In genomic region chr15:80799074-80799633, GRCm38 (mm10) we compare ENCODE assay signal across 8 mouse cellular contexts.
DNase-seq lines count a peak whose midpoint lies in the region; ATAC-seq and TF ChIP-seq lines count a peak whose summit lies in the region.

No protein-coding gene starts in this region.

- H3K27me3 ChIP-seq in ES-Bruce4 (ENCODE audit: control insufficient read depth, insufficient read depth, low read length, poor library complexity, severe bottlenecking) = no peaks in the 10 kb centered on the region
- H3K27me3 ChIP-seq in embryonic facial prominence, embryonic 14.5 days (replicated peaks; ENCODE audit: control insufficient read depth, insufficient read depth, low read length) = no peaks in the 10 kb centered on the region

- peak overlapping the region; percentile 75 for H3K4me2 ChIP-seq in embryonic facial prominence, embryonic 14.5 days (ENCODE audit: low read depth, low read length)

- no peaks in the 10 kb centered on the region for H3K36me3 ChIP-seq in ES-Bruce4 (ENCODE audit: control insufficient read depth, insufficient read depth, low read length, poor library complexity, severe bottlenecking)
- no peaks in the 10 kb centered on the region for H3K36me3 ChIP-seq in embryonic facial prominence, embryonic 14.5 days (ENCODE audit: control insufficient read depth, insufficient read depth, low read length)
- no peaks in the 10 kb centered on the region for H3K36me3 ChIP-seq in macrophage (ENCODE audit: inconsistent target)

- DNase-seq in adrenal gland, postnatal 14 days = peak; percentile 52
- peak; percentile 84 for DNase-seq in embryonic facial prominence, embryonic 14.5 days (ENCODE audit: low spot score)
- peak; percentile 34 to 56 for DNase-seq in heart, postnatal 36 days
- DNase-seq in layer of hippocampus, postnatal 14 days (ENCODE audit: low spot score in 2 of 2) = peak; percentile 50 to 57
- peak; percentile 32 for DNase-seq in right cerebral cortex, postnatal 25 days
- no peak for DNase-seq in urinary bladder, adult 2 months (ENCODE audit: low spot score)

- H3K9ac ChIP-seq in ES-Bruce4 (ENCODE audit: low read depth, poor library complexity, severe bottlenecking) = peak overlapping the region; percentile 97
- peak overlapping the region; percentile 77 for H3K9ac ChIP-seq in embryonic facial prominence, embryonic 14.5 days (ENCODE audit: low read depth, low read length)

- intact Hi-C loops in heart, postnatal 36 days (cut with DNase I) = loop anchor here (2.0 to 5.0 kb wide), 3 partner anchors 53 to 92 kb away; no protein-coding TSS in a partner anchor

- peaks cover 56% of the 10 kb centered on the region for H3K79me2 ChIP-seq in macrophage (ENCODE audit: inconsistent target)

- H3K4me3 ChIP-seq in ES-Bruce4 (ENCODE audit: low read depth, low read length) (peak overlapping the region; percentile 65), macrophage (ENCODE audit: inconsistent target) (peak overlapping the region; percentile 70)
- H3K4me3 ChIP-seq in embryonic facial prominence, embryonic 14.5 days (ENCODE audit: low read depth, low read length) = peak overlapping the region; percentile 61

- ATAC-seq in embryonic facial prominence, embryonic 14.5 days (ENCODE audit: low read depth) = peak; percentile 50; the same call in 1 of the 2 replicates

- no peaks in the 10 kb centered on the region for H3K9me3 ChIP-seq in ES-Bruce4 (replicated peaks; ENCODE audit: control insufficient read depth, insufficient read depth, low read length, poor library complexity, severe bottlenecking)
- no peaks in the 10 kb centered on the region for H3K9me3 ChIP-seq in embryonic facial prominence, embryonic 14.5 days (ENCODE audit: control insufficient read depth, low read length)

- peaks cover 3% of the 10 kb centered on the region for H3K4me1 ChIP-seq in ES-Bruce4 (ENCODE audit: control insufficient read depth, insufficient read depth, low read length)
- peaks cover 30% of the 10 kb centered on the region for H3K4me1 ChIP-seq in embryonic facial prominence, embryonic 14.5 days (ENCODE audit: control insufficient read depth, insufficient read depth, low read length)

- H3K27ac ChIP-seq in ES-Bruce4 (ENCODE audit: insufficient read depth, low read length) = peak overlapping the region; percentile 60
- peak overlapping the region; percentile 94 for H3K27ac ChIP-seq in embryonic facial prominence, embryonic 14.5 days (replicated peaks; ENCODE audit: low read depth, low read length)
- H3K27ac ChIP-seq in macrophage = peak overlapping the region; percentile 84

- no peak for TF ChIP-seq EP300 in ES-Bruce4 (IDR thresholded peaks at IDR 0.05; ENCODE audit: insufficient read depth, low read depth, low read length)

- no peak for TF ChIP-seq POLR2A in ES-Bruce4 (IDR thresholded peaks at IDR 0.05; ENCODE audit: insufficient read depth, low read length)

- TF ChIP-seq CTCF in ES-Bruce4 (IDR thresholded peaks at IDR 0.05; ENCODE audit: low read depth, low read length) = no peak

- 0% methylated on average over 10 of the region's 10 CpGs for WGBS in embryonic facial prominence, embryonic 14.5 days
- WGBS in macrophage (ENCODE audit: missing documents) = 2% methylated on average over 7 of the region's 10 CpGs
